Mouse (Mus musculus): ENCODE measurements around the gene Foxred2. TPM values are rescaled to one million over a fixed set of nuclear protein-coding genes. Genes with fewer than 3 reads are reported as not detected.

Gene Foxred2
- polyA plus RNA-seq (2014; fragmentation: Illumina TruSeq; extraction: RNeasy Lipid Tissue Mini Kit (QIAGEN cat#74804); ENCODE audit: low read depth, low replicate concordance), result 39.1 TPM

DNA sequence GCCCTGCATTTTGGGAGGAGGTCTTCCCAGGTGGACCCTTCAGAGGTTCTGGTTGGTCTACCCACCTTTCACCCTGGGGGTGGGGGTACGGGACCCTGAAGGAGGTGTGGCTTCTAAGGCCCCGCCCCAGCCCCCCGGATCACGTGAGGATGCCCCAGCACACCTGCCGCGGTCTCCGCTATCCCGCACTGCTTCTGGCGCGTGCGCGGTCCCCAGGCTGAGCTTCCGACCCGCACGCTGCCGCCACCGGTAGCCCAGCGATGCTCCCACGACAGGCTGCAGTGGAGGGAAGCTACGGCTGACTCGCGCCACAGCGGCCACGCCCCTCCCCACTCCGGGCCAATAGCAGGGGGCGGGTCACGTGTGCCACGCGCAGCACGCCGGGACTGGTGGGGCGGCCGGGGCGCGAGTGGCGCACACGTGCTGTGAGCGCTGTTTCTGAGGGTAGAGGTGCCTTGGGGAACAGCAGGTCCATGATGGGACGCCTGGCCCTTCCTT lies at the start of gene Foxred2:
Gene Foxred2, minus strand, starts transcription at position 319 of the 498 bp plus-strand sequence.

DNA sequence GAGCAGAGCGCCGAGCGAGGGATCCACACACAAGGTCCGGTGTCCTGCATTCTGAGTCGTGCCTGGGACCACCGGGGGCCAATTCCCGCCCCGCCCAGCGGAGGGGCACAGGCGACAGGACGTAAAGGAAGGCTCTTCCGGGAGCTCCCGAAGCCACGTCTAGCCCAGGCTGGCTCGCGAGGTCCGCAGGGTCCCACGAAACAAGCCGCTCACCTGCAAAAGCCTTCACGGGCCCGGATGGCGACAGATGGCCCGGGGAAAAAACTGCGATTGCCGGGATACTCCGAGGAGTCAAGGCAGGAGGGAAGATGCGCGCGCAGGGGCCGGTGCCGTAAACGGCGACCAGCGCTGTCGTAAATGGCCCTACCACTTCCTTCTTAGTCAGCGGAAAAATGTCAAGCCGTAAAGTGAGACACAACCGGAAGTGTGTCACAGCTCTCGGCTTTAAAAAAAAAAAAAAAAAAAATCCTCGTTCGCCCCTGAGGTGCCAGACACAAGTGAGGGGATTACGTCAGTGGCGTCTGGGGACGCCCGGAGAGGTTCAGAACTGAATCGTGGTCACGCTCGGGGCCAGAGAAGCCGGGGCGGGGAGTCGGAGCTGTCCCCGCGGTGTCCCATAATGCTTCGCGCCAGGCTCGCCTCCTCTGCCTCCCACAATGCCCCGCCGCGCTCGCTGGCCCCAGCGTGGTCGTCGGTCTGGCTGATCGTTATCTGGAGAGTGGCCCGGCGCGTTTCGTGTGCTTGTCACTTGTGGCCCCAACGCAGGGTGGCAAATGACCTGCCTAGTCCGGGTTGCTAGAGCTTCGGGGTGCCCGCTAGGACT lies 14.2 kb upstream of the Foxred2 start, which contains the start of gene Eif3d:
Gene Eif3d, minus strand, starts transcription at position 344 of the 823 bp plus-strand sequence.

DNA sequence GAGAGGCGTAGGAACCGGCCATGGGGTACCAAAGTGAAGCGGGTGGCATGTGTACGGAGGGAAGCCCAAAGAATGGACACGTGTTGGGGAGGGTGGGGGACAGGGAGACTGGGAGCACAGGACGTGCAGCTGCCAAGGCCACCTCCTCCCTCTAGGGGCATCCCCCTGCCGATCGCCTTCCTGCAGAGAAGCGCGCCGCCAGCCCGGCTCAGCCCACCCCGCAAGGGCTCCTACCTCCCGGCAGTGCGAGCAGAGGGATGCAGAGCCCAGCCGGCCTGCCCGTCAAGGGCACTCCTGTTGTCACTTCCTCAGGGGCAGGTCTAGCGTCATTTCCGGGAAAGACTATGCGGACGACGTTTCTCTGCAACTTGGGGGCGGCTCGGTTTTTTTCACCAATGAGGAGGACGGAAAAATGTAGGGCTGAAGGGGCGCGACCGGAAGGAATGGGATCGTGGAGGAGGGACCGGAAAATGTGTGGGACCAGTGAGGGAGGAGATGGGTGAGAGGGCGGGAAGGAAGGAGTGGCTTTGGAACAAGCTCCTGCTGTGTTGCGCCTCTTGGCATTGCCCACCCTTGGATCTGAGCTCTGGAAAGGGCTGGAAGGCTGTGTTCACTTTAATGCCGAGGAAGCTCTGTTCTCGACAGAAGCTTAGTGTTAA lies 27.7 kb downstream of the Foxred2 start, which contains the start of gene Txn2:
Gene Txn2, minus strand, starts transcription at position 334 of the 659 bp plus-strand sequence.

Other genes with a start within 250 kb of the Foxred2 start
- gene Apol9b, start 227.7 kb downstream of the Foxred2 start, polyA plus RNA-seq (2014; fragmentation: Illumina TruSeq; extraction: RNeasy Lipid Tissue Mini Kit (QIAGEN cat#74804); ENCODE audit: low read depth, low replicate concordance), result 5.8 TPM
- gene Apol8, start 199.7 kb downstream of the Foxred2 start, polyA plus RNA-seq (2014; fragmentation: Illumina TruSeq; extraction: RNeasy Lipid Tissue Mini Kit (QIAGEN cat#74804); ENCODE audit: low read depth, low replicate concordance), result not detected
- 99.3 TPM for gene Myh9, start 114.5 kb downstream of the Foxred2 start, polyA plus RNA-seq (2014; fragmentation: Illumina TruSeq; extraction: RNeasy Lipid Tissue Mini Kit (QIAGEN cat#74804); ENCODE audit: low read depth, low replicate concordance)
- 144 TPM for gene Txn2, start 27.7 kb downstream of the Foxred2 start, polyA plus RNA-seq (2014; fragmentation: Illumina TruSeq; extraction: RNeasy Lipid Tissue Mini Kit (QIAGEN cat#74804); ENCODE audit: low read depth, low replicate concordance)
- 99.3 TPM for gene Eif3d, start 14.1 kb upstream of the Foxred2 start, polyA plus RNA-seq (2014; fragmentation: Illumina TruSeq; extraction: RNeasy Lipid Tissue Mini Kit (QIAGEN cat#74804); ENCODE audit: low read depth, low replicate concordance)
- gene Cacng2, start 163.3 kb upstream of the Foxred2 start, polyA plus RNA-seq (2014; fragmentation: Illumina TruSeq; extraction: RNeasy Lipid Tissue Mini Kit (QIAGEN cat#74804); ENCODE audit: low read depth, low replicate concordance), result not detected
- gene Ift27, start 217.4 kb upstream of the Foxred2 start, polyA plus RNA-seq (2014; fragmentation: Illumina TruSeq; extraction: RNeasy Lipid Tissue Mini Kit (QIAGEN cat#74804); ENCODE audit: low read depth, low replicate concordance), result 28.9 TPM
- 0.45 TPM for gene Pvalb, start 249.7 kb upstream of the Foxred2 start, polyA plus RNA-seq (2014; fragmentation: Illumina TruSeq; extraction: RNeasy Lipid Tissue Mini Kit (QIAGEN cat#74804); ENCODE audit: low read depth, low replicate concordance)